Mouse (Mus musculus) liver, adult 2 months (tissue): ENCODE data around the gene Pax6.

ENCODE experiments used
- CTCF ChIP-seq: fragments of 200-500 bp; IDR thresholded peaks from 2 replicates; pipeline ENCODE4 v1.5.1; 2011; ENCODE audit warnings: low read depth, low read length, control low read depth
- POLR2A ChIP-seq: fragments of 200-500 bp; IDR thresholded peaks from 2 replicates; pipeline ENCODE4 v1.6.1; 2011; ENCODE audit warnings: low read length, control low read depth; ENCODE audit not compliant: insufficient read depth; ENCODE audit errors: extremely low read depth

DNA sequence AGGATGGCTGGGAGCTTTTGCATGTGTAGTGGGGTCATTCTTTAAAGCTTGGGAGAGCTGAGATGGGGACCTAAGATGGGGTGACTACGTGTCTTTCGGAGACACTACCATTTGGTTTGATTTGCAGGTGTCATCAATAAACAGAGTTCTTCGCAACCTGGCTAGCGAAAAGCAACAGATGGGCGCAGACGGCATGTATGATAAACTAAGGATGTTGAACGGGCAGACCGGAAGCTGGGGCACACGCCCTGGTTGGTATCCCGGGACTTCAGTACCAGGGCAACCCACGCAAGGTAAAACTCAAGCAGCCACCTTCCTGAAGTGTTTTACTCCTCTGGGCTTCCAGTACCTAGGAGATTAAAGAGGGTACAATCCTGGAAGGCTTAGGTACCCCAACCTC lies 17.0 kb downstream of the Pax6 start:
- no peak for TF ChIP-seq CTCF
- no peak for TF ChIP-seq POLR2A
